Mouse (Mus musculus) intestine, postnatal 0 days (tissue): Measurements from ENCODE around the gene Relch. TPM values are rescaled to one million over a fixed set of nuclear protein-coding genes. Genes with fewer than 3 reads are reported as not detected.

ENCODE experiments used
- ATAC-seq: fragments of 200-750 bp; cut with Nextera tagmentation; 2 replicates; pipeline ENCODE4 v1.8.0; 2017; ENCODE audit warnings: mild to moderate bottlenecking, moderate TSS enrichment, moderate library complexity
- H3K27ac ChIP-seq: fragments of 300-500 bp; sonication (generic); 2 replicates; pipeline ENCODE4 v1.5.1; 2014; ENCODE audit warnings: mild to moderate bottlenecking, low read depth, low read length, moderate library complexity
- H3K27me3 ChIP-seq: fragments of 300-500 bp; sonication (generic); replicated peaks from 2 replicates; pipeline ENCODE4 v1.6.1; 2014; ENCODE audit warnings: low read length, mixed read lengths; ENCODE audit not compliant: control insufficient read depth, insufficient read depth
- H3K36me3 ChIP-seq: fragments of 300-500 bp; sonication (generic); 2 replicates; pipeline ENCODE4 v1.6.1; 2014; ENCODE audit warnings: mild to moderate bottlenecking, moderate library complexity; ENCODE audit not compliant: control insufficient read depth, insufficient read depth
- H3K4me1 ChIP-seq: fragments of 300-500 bp; sonication (generic); replicated peaks from 2 replicates; pipeline ENCODE4 v1.6.1; 2014; ENCODE audit warnings: antibody characterized with exemption, low read length, mixed read lengths; ENCODE audit not compliant: control insufficient read depth, insufficient read depth
- H3K4me2 ChIP-seq: fragments of 300-500 bp; sonication (generic); replicated peaks from 2 replicates; pipeline ENCODE4 v1.6.1; 2014; ENCODE audit warnings: low read depth, mild to moderate bottlenecking, moderate library complexity
- H3K4me3 ChIP-seq: fragments of 300-500 bp; sonication (generic); 2 replicates; pipeline ENCODE4 v1.5.1; 2014; ENCODE audit warnings: low read depth, low read length
- H3K9ac ChIP-seq: fragments of 300-500 bp; sonication (generic); 2 replicates; pipeline ENCODE4 v1.6.1; 2014; ENCODE audit warnings: mild to moderate bottlenecking, low read depth, low read length
- H3K9me3 ChIP-seq: fragments of 300-500 bp; sonication (generic); 2 replicates; pipeline ENCODE4 v1.6.1; 2016; ENCODE audit warnings: mixed run types; ENCODE audit not compliant: control insufficient read depth
- CTCF ChIP-seq: sonication (generic); IDR thresholded peaks from 2 replicates; pipeline ENCODE4 v1.5.1; 2016; ENCODE audit warnings: low read depth, mild to moderate bottlenecking, control low read depth, antibody characterized with exemption, moderate library complexity
- WGBS: fragments of 180-500 bp; shearing (Covaris S2); extraction: QIAGEN DNeasy Blood & Tissue Kit; methylation state at CpG from one replicate; pipeline ENCODE4 v1.1.7; 2014; 5-methylcytosine and 5-hydroxymethylcytosine counted together
- polyA plus RNA-seq: library from polyadenylated mRNA; unstranded; fragments of >200 nt; fragmentation: Nextera tagmentation; extraction: Ambion mirVana; gene quantifications from 2 replicates; pipeline ENCODE4 v1.2.1, GENCODE M21; 2015

The Relch gene
- polyA plus RNA-seq, 1 experiment from 2014 or later: 19.2 TPM

DNA sequence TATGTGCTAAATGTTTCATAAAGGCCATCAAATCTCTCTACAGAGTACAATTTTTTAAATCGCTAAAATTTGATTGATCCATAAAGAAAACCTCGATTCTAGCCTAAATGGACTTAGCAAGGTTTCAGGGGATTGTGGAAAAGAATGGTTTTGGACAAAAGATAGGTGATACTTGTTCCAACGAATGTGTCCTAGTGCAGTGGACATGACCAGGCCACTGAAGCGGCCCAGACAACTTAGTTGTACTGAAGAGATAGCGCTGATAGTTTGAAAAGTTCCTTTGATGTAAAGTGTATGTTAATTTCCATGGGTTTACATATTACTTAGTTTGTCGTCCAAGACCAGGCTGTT, 866 bp upstream of the Relch start:
- ATAC-seq: no peak
- no peaks in the 10 kb centered on the region for H3K9me3 ChIP-seq
- 6% methylated on average over 6 of the region's 6 CpGs for WGBS
- peak overlapping the region; percentile 99 for H3K4me3 ChIP-seq
- H3K4me1 ChIP-seq: 0 out of 2 replicates have a peak, but pooled peaks cover 3% of the 10 kb centered on the region
- peak overlapping the region; percentile 74 for H3K27ac ChIP-seq
- no peaks in the 10 kb centered on the region for H3K36me3 ChIP-seq
- TF ChIP-seq CTCF: no peak
- H3K9ac ChIP-seq: peak overlapping the region; percentile 70
- H3K4me2 ChIP-seq: peak overlapping the region; percentile 72
- no peaks in the 10 kb centered on the region for H3K27me3 ChIP-seq

DNA sequence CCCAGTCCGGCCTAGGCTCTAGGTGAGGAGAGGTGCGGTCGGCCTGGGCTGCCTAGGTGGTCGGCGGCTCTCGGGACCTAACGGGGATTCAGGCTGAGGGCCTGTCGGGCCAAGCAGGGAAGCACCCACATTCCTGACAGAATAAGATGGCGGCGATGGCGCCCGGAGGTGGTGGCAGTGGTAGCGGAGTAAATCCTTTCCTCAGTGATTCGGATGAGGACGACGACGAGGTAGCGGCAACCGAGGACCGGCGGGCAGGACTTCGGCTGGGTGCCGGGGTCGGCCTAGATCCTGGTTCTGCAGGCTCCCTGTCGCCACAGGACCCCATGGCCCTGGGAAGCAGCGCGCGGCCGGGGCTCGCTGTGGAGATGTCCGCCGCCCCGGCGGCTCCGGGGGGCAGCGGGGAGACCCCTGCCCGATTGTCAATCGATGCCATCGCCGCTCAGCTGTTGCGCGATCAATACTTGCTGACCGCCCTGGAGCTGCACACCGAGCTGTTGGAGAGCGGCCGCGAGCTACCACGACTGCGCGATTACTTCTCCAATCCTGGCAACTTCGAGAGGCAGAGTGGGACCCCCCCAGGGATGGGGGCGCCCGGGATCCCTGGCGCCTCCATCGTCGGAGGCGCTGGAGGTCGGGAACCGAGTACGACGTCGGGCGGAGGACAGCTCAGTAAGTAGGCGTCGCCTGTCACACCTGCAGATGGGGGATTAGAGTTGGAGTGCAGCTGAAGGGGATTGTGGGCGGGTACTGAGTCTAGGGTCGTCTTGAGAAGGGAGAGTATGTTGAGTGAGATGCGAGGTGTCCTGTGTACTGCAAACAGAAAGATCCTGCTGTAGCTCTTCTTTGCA, 526 bp downstream of the Relch start:
- peak overlapping the region; percentile 99 for H3K4me3 ChIP-seq
- peak overlapping the region; percentile 92 for H3K27ac ChIP-seq
- peak overlapping the region; percentile 94 for H3K9ac ChIP-seq
- H3K4me1 ChIP-seq: 0 out of 2 replicates have a peak, but pooled peaks cover 3% of the 10 kb centered on the region
- no peaks in the 10 kb centered on the region for H3K36me3 ChIP-seq
- under 1% methylated on average over 68 of the region's 68 CpGs for WGBS
- H3K4me2 ChIP-seq: peak overlapping the region; percentile 93
- no peak for TF ChIP-seq CTCF
- ATAC-seq: peak; percentile 55
- H3K9me3 ChIP-seq: no peaks in the 10 kb centered on the region
- H3K27me3 ChIP-seq: no peaks in the 10 kb centered on the region

DNA sequence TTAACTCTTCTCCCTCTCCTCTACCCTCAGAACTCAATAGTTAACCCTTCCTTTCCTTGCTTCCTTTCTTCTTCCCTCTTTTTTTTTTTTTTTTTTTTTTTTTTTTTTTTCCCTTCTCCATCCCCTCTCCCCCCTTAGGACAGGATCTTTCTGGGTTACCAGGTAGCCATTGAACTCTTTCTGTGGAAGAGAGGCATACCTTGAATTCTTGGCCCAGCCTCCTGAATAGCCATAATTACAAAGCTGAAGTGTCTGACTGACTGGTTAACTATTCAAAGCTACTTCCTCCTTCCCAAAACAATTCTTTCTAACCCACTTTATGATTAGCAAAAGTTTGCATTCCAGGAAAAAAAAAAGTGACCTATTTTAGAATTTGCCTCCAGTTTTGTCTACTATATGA, 6.0 kb downstream of the Relch start:
- Histone ChIP-seq H3K27me3 (no peaks in the 10 kb centered on the region), H3K9me3 (no peaks in the 10 kb centered on the region), H3K27ac (no peak overlapping the region), H3K4me2 (no peak overlapping the region), H3K36me3 (no peaks in the 10 kb centered on the region), H3K4me1 (0 out of 2 replicates have a peak, but pooled peaks cover 3% of the 10 kb centered on the region), H3K9ac (no peak overlapping the region), H3K4me3 (no peak overlapping the region)
- TF ChIP-seq CTCF: no peak
- no peak for ATAC-seq

DNA sequence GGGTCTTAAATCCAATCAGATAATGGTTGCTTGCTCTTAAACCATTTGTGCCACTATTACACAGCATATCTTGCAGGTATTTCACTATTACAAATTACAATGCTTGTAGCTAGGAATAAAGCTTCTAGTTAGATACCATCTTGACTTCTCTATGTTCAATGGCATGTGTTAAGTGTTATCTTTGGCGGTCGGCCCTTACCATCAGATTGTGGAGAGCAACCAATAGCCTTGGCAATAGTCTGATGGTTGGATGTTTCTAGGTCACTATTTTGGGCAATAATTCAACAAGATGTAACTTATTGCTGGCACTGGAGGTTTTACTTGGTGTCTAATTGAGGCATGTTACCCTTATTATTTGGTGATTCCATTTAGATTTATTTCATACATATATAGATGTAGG, 11.1 kb downstream of the Relch start:
- no peak for ATAC-seq
- H3K9ac ChIP-seq: no peak overlapping the region
- 87% methylated on average over 2 of the region's 2 CpGs for WGBS

DNA sequence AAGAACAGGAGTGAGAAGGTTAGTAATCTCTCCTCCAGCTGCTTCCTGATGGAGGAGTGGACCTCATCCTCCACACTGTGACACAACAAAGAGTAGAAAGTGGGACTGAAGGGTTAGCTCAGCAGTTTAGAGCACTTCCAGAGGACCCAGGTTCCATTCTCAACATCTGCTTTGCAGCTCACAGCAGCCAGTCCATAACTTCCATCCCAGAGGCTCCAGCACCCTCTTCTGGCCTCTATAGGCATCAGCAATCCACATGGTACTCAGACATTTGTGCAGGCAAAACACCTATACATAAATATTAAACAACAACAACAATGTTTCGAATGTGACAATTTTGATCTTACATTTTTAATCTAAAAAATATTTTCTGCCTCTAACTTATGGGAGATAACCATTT, 16.9 kb downstream of the Relch start:
- WGBS: 93% methylated on average over 1 of the region's 1 CpGs
- Histone ChIP-seq H3K9me3 (no peaks in the 10 kb centered on the region), H3K4me2 (no peak overlapping the region), H3K27ac (no peak overlapping the region), H3K27me3 (no peaks in the 10 kb centered on the region), H3K4me3 (no peak overlapping the region), H3K36me3 (0 out of 2 replicates have a peak, but pooled peaks cover 3% of the 10 kb centered on the region), H3K9ac (no peak overlapping the region), H3K4me1 (no peaks in the 10 kb centered on the region)
- no peak for ATAC-seq
- TF ChIP-seq CTCF: peak; percentile 79

More for the DNA sequence above, 11.1 kb downstream of the Relch start:
- no peak overlapping the region for H3K4me2 ChIP-seq
- H3K27me3 ChIP-seq: no peaks in the 10 kb centered on the region
- no peaks in the 10 kb centered on the region for H3K9me3 ChIP-seq
- H3K27ac ChIP-seq: no peak overlapping the region
- no peak overlapping the region for H3K4me3 ChIP-seq
- 0 out of 2 replicates have a peak, but pooled peaks cover 3% of the 10 kb centered on the region for H3K36me3 ChIP-seq
- TF ChIP-seq CTCF: no peak
- no peaks in the 10 kb centered on the region for H3K4me1 ChIP-seq

DNA sequence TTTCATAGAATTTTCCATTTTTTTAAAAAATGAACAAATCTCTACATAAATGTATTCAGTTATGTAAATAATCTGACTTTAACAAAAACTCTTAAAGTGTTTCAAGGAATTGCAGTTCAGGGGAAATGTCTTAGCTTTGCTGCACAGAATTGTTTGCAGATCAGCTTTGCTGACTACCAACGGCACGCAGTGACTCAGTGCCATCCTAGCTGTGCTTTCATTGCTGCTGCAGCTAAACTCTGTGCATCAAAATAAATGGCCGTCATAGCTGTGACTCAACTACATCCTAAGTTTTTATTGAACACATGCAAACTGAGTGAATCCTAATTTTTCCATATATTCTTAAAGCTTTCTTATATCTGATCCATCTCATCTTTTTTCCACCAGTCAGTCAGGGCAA, 21.8 kb downstream of the Relch start:
- H3K9me3 ChIP-seq: no peaks in the 10 kb centered on the region
- H3K27ac ChIP-seq: no peak overlapping the region
- no peak for ATAC-seq
- TF ChIP-seq CTCF: no peak
- H3K4me2 ChIP-seq: no peak overlapping the region
- H3K9ac ChIP-seq: no peak overlapping the region
- H3K4me3 ChIP-seq: no peak overlapping the region
- WGBS: 87% methylated on average over 3 of the region's 3 CpGs
- 0 out of 2 replicates have a peak, but pooled peaks cover 4% of the 10 kb centered on the region for H3K36me3 ChIP-seq
- no peaks in the 10 kb centered on the region for H3K4me1 ChIP-seq
- no peaks in the 10 kb centered on the region for H3K27me3 ChIP-seq
